Mouse (Mus musculus) kidney, adult 18-20 months (tissue): ENCODE measurements at regions not wholly inside any gene's neighbourhood (a gene's known extent, or its start where the extent isn't known, plus 50 kb on each side); places are given as distances from the start of the nearest gene placed in this dataset.

Experiments used
- DNase-seq: peaks from one replicate; pipeline ENCODE4 v3.0.0; 2021

- DNase-seq: no peak
These were observed 76.7 kb upstream of the Bod1 start for GRCm38 (mm10) chr11:31748275-31748815.

- no peak for DNase-seq
These were observed 79.6 kb upstream of the Bod1 start for GRCm38 (mm10) chr11:31751274-31751673.

DNA sequence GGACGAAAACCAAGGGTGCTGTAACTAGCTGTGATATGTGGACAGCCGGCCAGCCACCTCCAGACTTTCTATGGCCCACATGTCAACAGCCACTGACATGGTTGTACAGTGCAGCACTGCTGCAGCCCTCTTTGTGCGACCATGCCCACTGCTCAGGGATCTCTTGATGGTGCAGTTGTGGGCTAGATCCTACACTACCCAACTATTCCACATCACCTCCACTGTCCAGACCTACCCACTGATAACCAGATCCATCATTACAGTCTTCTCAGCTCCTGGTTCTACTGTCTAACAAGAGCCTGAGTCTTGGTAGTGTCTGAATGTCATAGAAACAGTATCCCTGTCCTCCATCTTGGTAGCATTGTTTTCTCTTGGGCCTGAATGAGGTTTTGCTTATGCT lies 81.5 kb upstream of the Bod1 start:
- DNase-seq: no peak

DNA sequence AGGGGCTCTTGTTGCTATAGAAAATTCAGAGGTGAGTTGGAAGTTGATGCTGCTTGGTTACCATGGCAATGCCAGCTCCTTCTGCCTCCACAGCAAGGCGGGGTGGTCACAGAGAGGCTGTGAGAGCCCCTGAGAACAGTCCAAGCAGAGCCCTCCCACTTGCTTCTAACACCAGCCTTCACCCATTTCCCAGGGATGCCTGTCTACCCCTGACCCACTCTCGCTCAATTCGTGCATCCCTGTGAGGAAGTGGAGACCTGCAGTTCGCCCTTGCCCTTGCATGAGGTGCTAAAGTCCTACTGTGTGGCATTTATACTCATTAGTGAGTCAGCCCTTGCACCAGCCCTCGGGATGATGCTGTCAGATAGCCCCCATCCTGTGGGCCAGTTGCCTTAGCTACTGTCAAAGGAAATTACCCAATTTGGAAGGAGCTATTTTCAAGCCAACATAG lies 82.1 kb upstream of the Bod1 start:
- no peak for DNase-seq

- DNase-seq: no peak
These were observed 82.7 kb upstream of the Bod1 start for GRCm38 (mm10) chr11:31754416-31754815.

- DNase-seq: no peak
These were observed 84.2 kb upstream of the Bod1 start for GRCm38 (mm10) chr11:31755858-31756257.

GRCm38 (mm10) chr11:31756355-31757145 lies 84.9 kb upstream of the Bod1 start:
- DNase-seq: no peak

DNA sequence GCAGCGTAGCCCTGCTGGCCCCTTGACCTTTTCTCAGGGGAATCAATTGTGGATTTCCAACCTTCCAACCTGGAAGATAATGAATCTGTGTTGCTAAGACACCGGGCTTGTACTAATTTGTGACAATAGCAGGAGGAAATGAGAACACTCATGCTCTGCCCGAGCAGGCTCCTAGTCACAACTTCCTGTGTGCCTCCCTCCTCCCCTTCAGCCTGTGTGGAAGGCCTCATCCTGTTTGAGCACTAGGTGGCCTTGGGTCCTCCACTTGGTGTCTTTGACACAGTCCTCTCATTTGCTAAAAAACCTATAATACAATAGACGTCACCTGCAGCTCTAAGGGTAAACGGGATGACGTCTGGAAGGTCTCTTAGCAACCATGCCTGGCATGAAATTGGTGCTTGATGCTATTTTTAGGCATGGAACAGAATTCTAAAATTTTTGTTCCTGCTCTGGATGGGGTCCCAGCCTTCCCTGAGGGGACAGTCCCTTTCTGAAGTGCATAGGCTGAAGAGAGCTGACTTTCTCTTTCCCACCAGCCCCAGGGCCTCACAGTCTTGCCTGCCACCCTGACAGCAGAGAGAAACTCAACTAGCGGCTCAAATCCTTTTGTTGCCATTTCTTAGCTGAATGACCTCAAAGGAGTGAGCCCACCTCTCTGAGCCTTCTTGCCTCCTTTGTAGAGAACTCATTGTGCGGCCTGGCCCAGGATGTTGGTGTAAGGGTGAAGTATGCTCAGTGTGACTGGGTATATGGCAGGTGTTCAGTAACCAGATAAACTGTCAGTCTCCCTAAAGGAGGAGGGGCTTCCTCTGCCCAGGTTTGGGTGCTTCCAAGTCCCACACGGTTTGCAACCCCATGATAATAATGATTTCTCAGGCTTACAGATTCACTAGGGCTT lies 88.4 kb upstream of the Bod1 start:
- DNase-seq: peak; percentile 21

GRCm38 (mm10) chr11:31763856-31764255 lies 92.2 kb upstream of the Bod1 start:
- DNase-seq: no peak

DNA sequence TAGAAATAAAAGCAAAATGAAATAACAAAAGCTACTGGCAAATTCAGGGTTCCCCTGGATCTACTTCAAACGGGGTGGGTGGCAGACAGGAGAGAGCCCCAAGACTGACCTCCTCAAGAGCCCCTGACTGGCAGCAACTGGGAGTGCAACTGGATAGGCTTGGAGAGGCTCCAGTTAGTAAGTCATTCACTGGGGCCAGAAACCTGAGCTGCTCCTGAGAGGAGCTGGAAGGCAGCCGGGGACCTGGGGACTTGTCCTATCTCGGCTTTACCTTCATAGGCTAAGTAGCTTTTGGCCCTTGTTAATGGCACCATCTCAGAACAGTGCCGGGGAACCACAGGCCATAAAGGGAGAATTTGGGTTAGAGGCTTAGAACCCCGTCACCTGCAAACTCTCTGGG lies 94.6 kb upstream of the Bod1 start:
- DNase-seq: peak; percentile 28

- DNase-seq: peak; percentile 57
These were observed 96.2 kb upstream of the Bod1 start for GRCm38 (mm10) chr11:31767727-31768495.

- DNase-seq: peak; percentile 85
These were observed 98.3 kb upstream of the Bod1 start for GRCm38 (mm10) chr11:31769804-31770654.

DNA sequence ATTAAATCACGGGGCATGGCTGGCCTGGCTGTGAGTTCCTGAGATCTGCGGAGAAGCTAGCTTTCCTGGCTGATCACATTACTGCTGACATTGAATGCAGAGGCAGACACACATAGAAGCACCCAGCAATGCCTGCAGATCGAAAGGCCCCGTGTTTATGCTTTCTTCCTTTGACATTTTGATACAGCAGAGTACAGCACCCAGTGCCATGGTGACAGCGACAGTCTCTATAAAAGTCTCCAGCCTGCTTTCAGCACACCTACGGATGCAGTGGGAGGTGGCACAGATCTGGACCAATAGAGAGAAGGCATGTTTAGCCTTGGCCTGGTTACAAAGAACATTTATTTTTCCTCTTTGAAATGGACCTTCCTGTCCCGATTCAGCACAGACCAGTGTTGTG lies 99.2 kb upstream of the Bod1 start:
- peak; percentile 58 for DNase-seq

GRCm38 (mm10) chr11:31771491-31772439 lies 100.1 kb upstream of the Bod1 start:
- DNase-seq: peak; percentile 27

- no peak for DNase-seq
These were observed 94.5 kb upstream of the Cpeb4 start for GRCm38 (mm10) chr11:31777531-31777930.

- DNase-seq: peak; percentile 61
These were observed 93.2 kb upstream of the Cpeb4 start for GRCm38 (mm10) chr11:31778766-31779165.

- peak; percentile 58 for DNase-seq
These were observed 92.7 kb upstream of the Cpeb4 start for GRCm38 (mm10) chr11:31779267-31779666.

- no peak for DNase-seq
These were observed 91.0 kb upstream of the Cpeb4 start for GRCm38 (mm10) chr11:31780969-31781368.

GRCm38 (mm10) chr11:31781605-31782004 lies 90.4 kb upstream of the Cpeb4 start:
- DNase-seq: no peak

DNA sequence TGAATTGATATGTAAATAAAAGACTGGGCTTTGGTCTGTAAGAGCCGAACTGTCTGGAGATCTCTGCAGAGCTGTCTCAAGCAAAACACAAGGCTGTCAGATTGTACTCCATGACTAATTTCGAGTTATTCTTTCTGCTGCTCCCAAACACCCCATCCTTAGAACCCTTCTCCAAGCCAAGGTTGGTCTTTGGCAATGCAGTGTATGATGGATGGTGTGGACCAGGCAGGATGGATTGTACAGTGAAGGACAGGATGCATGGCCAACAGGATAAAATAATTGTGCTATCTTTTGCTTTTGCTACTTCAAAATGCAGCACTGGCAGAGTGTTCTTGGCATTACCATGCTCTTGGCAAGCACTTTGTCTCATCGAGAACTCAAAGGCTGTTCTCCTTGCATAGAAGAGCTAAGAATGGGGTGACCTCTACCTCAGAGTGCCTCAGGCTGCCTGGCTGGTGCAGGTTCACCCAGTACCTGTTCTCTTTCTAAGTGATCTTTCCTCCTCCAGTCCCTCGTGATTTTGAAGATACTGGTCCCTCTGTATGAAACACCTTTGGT lies 88.4 kb upstream of the Cpeb4 start:
- no peak for DNase-seq
